Mouse (Mus musculus) adrenal gland, adult 10 weeks (tissue): Measurements from ENCODE around the gene Gm10663. TPM values are rescaled to one million over a fixed set of nuclear protein-coding genes. Genes with fewer than 3 reads are reported as not detected.

Source experiments
- polyA plus RNA-seq: library from polyadenylated mRNA; stranded (reverse); fragments of 350-450 nt; fragmentation: Illumina TruSeq; extraction: RNeasy Lipid Tissue Mini Kit (QIAGEN cat#74804); gene quantifications from one replicate; pipeline ENCODE4 v1.2.3, GENCODE M21; 2014; ENCODE audit warnings: low read depth, low replicate concordance

The Gm10663 gene
- not detected for polyA plus RNA-seq

DNA sequence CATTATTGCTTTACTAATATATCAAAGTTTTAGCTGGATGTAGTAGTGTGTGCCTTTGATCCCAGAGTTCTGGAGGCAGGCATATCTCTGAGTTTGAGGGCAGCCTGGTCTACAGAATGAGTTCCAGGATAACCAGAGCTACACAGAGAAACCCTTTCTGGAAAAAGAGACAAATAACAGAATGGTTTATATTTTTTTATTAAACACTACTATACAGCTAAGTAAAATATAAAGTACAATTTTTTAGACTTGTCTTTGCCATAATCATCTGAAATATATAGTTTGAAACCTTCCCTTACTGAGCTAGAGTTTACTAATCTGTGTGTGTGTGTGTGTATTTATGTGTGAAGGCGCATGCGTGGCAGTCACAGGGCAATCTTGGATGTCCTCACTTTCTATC, at the start of gene Gm10663:
TSS of gene Gm10663 (plus strand) at position 301 of the 400 bp plus-strand sequence.

GRCm38 (mm10) chr8:65037117-65037533, 37.7 kb upstream of the Gm10663 start, which contains the start of gene Apela:
Gene Apela (minus strand): TSS chr8:65037336.

Other genes with a start within 250 kb of the Gm10663 start
- gene Klhl2, start 225.0 kb upstream of the Gm10663 start, polyA plus RNA-seq = 77.1 TPM
- gene Tmem192, start 127.8 kb upstream of the Gm10663 start, polyA plus RNA-seq = 54.8 TPM
- not detected for gene Trim75, start 87.2 kb upstream of the Gm10663 start, polyA plus RNA-seq
- not detected for gene Trim61, start 56.5 kb upstream of the Gm10663 start, polyA plus RNA-seq
- gene Trim60, start 56.4 kb upstream of the Gm10663 start, polyA plus RNA-seq = not detected
- gene Apela, start 37.7 kb upstream of the Gm10663 start, polyA plus RNA-seq = not detected
- not detected for gene BC030870, start 54.5 kb downstream of the Gm10663 start, polyA plus RNA-seq